Mouse (Mus musculus) intestine, embryonic 15.5 days (tissue): Measurements from ENCODE around the gene Ccdc157. TPM values are rescaled to one million over a fixed set of nuclear protein-coding genes. Genes with fewer than 3 reads are reported as not detected.
A peak's percentile ranks its signal among the peaks of the same experiment; 100 is the strongest.
"Not testable (repeated sequence)": the region's sequence is repeated elsewhere in the genome, so short reads cannot be mapped to it uniquely, and the experiment has no call there.

ENCODE experiments used
- ATAC-seq: fragments of 200-750 bp; cut with Nextera tagmentation; 2 replicates; pipeline ENCODE4 v1.8.0; 2017; ENCODE audit warnings: moderate TSS enrichment, moderate library complexity
- H3K27ac ChIP-seq: fragments of 300-500 bp; sonication (generic); 2 replicates; pipeline ENCODE4 v1.5.1; 2015; ENCODE audit warnings: mild to moderate bottlenecking, inconsistent platforms
- H3K27me3 ChIP-seq: fragments of 300-500 bp; sonication (generic); replicated peaks from 2 replicates; pipeline ENCODE4 v1.6.1; 2015; ENCODE audit warnings: inconsistent platforms
- H3K36me3 ChIP-seq: fragments of 300-500 bp; sonication (generic); 2 replicates; pipeline ENCODE4 v1.6.1; 2015; ENCODE audit warnings: inconsistent platforms
- H3K4me1 ChIP-seq: fragments of 300-500 bp; sonication (generic); replicated peaks from 2 replicates; pipeline ENCODE4 v1.6.1; 2015; ENCODE audit warnings: inconsistent platforms
- H3K4me2 ChIP-seq: fragments of 300-500 bp; sonication (generic); replicated peaks from 2 replicates; pipeline ENCODE4 v1.6.1; 2015; ENCODE audit warnings: mild to moderate bottlenecking, inconsistent platforms
- H3K4me3 ChIP-seq: fragments of 300-500 bp; sonication (generic); replicated peaks from 2 replicates; pipeline ENCODE4 v1.5.1; 2015; ENCODE audit warnings: inconsistent platforms
- H3K9ac ChIP-seq: fragments of 300-500 bp; sonication (generic); 2 replicates; pipeline ENCODE4 v1.6.1; 2015; ENCODE audit warnings: inconsistent platforms
- H3K9me3 ChIP-seq: fragments of 300-500 bp; sonication (generic); 2 replicates; pipeline ENCODE4 v1.6.1; 2016; ENCODE audit warnings: inconsistent platforms
- WGBS: fragments of 180-500 bp; shearing (Covaris S2); methylation state at CpG from one replicate; pipeline ENCODE4 v1.1.7; 2015; 5-methylcytosine and 5-hydroxymethylcytosine counted together
- polyA plus RNA-seq: library from polyadenylated mRNA; unstranded; fragments of >200 nt; fragmentation: Nextera tagmentation; extraction: Ambion mirVana; gene quantifications from 2 replicates; pipeline ENCODE4 v1.2.1, GENCODE M21; 2015

The Ccdc157 gene
- polyA plus RNA-seq, 1 experiment from 2014 or later = 3.8 TPM

DNA sequence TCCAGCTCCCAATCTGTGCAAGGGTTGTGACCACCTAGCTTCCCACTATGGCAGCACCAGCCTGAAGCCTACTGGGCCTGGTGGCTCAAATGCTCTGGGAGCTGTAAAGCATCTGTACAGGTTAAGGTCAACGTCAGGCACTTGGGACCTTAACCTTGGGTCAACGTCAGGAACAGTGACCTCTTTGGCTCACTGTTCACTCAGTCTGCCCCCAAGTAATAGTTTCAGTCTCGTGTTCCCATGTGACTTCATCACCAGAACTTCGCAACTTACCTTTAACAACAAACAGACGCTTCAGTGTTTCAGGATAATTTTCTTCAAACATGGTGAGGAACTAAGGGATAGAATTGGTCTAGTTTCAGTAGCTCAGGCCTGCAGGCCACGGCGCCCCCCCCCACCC lies 51.4 kb downstream of the Ccdc157 start:
- Histone ChIP-seq H3K36me3 (no peaks in the 10 kb centered on the region), H3K27me3 (no peaks in the 10 kb centered on the region), H3K9me3 (no peaks in the 10 kb centered on the region), H3K27ac (no peak overlapping the region), H3K9ac (no peak overlapping the region), H3K4me1 (no peaks in the 10 kb centered on the region), H3K4me2 (no peak overlapping the region), H3K4me3 (no peak overlapping the region)
- ATAC-seq = no peak
- 77% methylated on average over 7 of the region's 7 CpGs for WGBS

DNA sequence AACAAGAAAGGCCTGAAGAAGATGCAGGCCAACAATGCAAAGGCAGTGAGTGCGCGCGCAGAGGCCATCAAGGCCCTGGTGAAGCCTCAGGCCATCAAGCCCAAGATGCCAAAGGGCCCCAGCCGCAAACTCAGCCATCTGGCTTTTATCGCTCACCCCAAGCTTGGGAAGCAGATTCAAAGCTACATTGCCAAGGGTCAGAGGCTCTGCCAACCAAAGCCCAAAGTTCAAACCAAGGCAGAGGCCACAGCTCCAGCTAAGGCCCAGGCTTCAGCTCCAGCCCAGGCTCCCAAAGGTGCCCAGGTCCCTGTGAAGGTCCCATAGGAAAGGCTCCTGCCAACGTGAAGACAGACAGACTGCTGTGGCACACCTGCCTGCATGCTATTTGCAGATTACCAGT lies 52.2 kb downstream of the Ccdc157 start:
- ATAC-seq, H3K9me3 ChIP-seq, H3K27ac ChIP-seq, H3K4me2 ChIP-seq, H3K4me1 ChIP-seq, H3K36me3 ChIP-seq, H3K9ac ChIP-seq, H3K4me3 ChIP-seq, H3K27me3 ChIP-seq: not testable (repeated sequence)
- WGBS = 92% methylated on average over 6 of the region's 6 CpGs

DNA sequence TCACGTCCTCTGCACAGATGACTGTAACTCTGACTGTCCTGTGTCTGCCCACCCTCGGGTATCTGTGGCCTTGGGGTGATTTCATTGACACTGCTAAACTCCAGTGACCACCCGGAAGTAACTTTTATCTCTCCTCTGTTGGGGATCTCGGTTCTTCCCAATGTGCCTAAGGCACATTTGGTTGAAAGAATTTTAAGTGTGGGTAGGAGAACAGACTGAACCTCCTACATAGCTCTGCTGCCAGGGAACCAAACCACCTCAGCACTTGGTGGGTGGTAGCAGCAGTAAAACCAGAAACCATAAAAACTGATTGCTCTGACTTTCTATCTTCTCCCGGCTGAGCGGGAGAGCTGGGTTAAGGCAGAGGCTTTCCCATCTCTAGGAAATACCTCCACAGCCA lies 54.6 kb downstream of the Ccdc157 start:
- Histone ChIP-seq H3K27ac (no peak overlapping the region), H3K9me3 (no peaks in the 10 kb centered on the region), H3K9ac (no peak overlapping the region), H3K4me3 (no peak overlapping the region), H3K4me2 (no peak overlapping the region), H3K27me3 (no peaks in the 10 kb centered on the region), H3K36me3 (no peaks in the 10 kb centered on the region), H3K4me1 (no peaks in the 10 kb centered on the region)
- 38% methylated on average over 6 of the region's 6 CpGs for WGBS
- ATAC-seq = no peak

DNA sequence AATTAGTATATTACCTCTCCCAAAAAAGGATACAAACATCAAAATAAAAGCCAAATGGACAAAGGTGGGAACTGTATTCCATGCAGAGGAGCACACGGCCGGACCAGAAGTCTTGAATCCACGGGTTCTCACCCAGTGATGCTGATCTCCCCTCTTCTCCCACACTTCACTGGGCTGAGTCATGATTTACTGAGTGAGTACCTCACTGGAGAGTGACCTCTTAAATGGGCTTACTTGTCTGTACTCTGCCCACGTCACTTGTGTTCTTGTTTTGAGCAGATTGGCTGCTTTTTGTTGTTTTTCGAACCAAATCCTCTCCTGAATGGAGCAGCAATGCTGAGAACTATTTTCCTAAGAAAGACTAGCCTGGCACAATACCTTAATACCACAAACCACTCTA lies 55.1 kb downstream of the Ccdc157 start:
- Histone ChIP-seq H3K27ac (no peak overlapping the region), H3K36me3 (no peaks in the 10 kb centered on the region), H3K9ac (no peak overlapping the region), H3K4me2 (no peak overlapping the region), H3K4me1 (no peaks in the 10 kb centered on the region), H3K27me3 (no peaks in the 10 kb centered on the region), H3K9me3 (no peaks in the 10 kb centered on the region), H3K4me3 (no peak overlapping the region)
- WGBS = 83% methylated on average over 5 of the region's 5 CpGs
- no peak for ATAC-seq

DNA sequence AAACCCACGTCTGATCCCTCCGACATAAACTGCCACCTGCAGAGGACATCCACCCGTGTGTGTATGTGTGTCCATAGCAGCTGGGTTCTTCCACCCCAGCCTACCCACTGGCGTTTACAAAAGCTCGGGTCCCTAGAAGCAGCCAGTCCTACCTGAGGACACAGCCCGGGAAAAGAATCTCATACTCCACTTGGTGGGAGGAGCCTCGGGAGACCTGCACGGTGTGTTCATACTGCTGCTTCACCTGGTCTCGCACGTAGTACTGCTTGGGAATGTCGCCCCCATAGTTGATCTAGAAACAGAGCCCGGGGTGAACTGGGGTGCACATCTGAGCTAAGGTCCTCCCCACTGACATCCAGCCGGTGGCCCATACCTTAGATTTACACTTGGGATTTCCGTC lies 56.6 kb downstream of the Ccdc157 start:
- WGBS = 71% methylated on average over 14 of the region's 14 CpGs
- Histone ChIP-seq H3K9me3 (no peaks in the 10 kb centered on the region), H3K4me1 (no peaks in the 10 kb centered on the region), H3K9ac (no peak overlapping the region), H3K4me3 (no peak overlapping the region), H3K4me2 (no peak overlapping the region), H3K27me3 (no peaks in the 10 kb centered on the region; the same call in 1 of the 2 replicates), H3K36me3 (no peaks in the 10 kb centered on the region), H3K27ac (no peak overlapping the region)
- no peak for ATAC-seq

DNA sequence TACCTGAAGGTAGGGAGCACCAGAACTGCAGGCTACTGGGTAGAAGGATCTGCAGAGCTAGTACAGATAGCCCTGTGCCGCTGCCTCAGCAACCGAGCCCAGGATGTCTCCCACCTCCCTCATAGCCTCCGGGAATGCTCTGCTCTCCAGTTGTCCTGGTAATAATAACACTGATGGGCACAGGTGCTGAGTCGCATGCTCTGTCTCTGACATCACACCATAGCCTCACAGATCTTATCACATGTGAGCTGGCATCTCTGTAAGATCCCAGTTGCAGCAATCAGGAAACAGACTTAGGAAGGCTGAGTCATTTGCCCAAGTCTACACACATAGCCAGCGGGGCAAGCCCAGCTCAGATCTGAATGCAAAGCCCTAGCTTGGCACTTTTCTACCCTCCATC lies 58.2 kb downstream of the Ccdc157 start:
- no peak for ATAC-seq
- Histone ChIP-seq H3K4me2 (no peak overlapping the region), H3K9ac (no peak overlapping the region), H3K4me1 (peaks cover 5% of the 10 kb centered on the region), H3K4me3 (no peak overlapping the region), H3K9me3 (no peaks in the 10 kb centered on the region), H3K36me3 (no peaks in the 10 kb centered on the region), H3K27me3 (no peaks in the 10 kb centered on the region; the same call in 1 of the 2 replicates), H3K27ac (no peak overlapping the region)
- 84% methylated on average over 5 of the region's 5 CpGs for WGBS

DNA sequence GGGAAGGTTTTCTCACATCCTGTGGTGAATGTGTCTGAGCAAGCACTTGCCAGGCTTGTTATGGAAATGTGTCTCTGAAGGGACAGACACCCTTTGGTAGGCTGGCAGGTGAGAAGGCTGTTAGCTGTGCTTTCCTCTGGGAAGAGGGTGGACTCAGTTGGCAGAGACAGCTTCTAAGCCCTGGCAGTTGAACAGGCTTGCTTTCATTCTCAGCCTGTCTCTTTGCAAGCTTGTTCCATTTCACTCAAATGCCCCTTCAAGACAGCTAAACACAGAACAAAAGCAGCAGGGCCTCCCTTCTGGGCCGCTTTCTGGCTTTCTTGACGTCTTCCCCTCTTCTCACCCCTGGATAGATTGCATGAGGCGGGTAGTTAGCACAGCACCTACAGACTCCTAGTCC lies 60.6 kb downstream of the Ccdc157 start:
- Histone ChIP-seq H3K27ac (no peak overlapping the region), H3K4me3 (no peak overlapping the region), H3K4me2 (no peak overlapping the region), H3K9ac (no peak overlapping the region), H3K4me1 (peaks cover 14% of the 10 kb centered on the region), H3K9me3 (no peaks in the 10 kb centered on the region), H3K27me3 (no peaks in the 10 kb centered on the region; the same call in 1 of the 2 replicates), H3K36me3 (no peaks in the 10 kb centered on the region)
- WGBS = 68% methylated on average over 3 of the region's 3 CpGs
- ATAC-seq = no peak

DNA sequence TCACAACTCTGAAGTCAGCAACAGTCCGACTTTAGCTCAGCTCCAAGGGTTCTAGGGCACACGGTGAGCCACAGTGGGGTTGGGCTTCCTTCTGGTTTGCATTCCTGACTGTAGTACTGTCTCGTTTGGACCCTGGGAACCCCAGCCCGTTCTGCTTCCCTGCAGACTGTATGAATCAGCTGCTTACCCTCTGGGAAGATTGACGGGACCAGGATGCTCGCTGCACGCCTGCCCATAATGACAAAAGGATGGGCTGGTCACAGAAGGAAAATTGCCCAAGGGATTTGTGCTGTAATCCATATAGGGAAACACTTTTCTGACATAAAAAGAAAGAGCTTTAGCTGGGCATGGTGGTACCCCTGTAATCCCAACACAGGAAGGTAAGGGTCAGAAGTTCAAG lies 61.3 kb downstream of the Ccdc157 start:
- Histone ChIP-seq H3K9ac (no peak overlapping the region), H3K27ac (no peak overlapping the region), H3K27me3 (no peaks in the 10 kb centered on the region; the same call in 1 of the 2 replicates), H3K4me3 (no peak overlapping the region), H3K9me3 (no peaks in the 10 kb centered on the region), H3K36me3 (no peaks in the 10 kb centered on the region), H3K4me2 (no peak overlapping the region), H3K4me1 (peaks cover 19% of the 10 kb centered on the region)
- ATAC-seq = no peak
- 77% methylated on average over 7 of the region's 7 CpGs for WGBS

DNA sequence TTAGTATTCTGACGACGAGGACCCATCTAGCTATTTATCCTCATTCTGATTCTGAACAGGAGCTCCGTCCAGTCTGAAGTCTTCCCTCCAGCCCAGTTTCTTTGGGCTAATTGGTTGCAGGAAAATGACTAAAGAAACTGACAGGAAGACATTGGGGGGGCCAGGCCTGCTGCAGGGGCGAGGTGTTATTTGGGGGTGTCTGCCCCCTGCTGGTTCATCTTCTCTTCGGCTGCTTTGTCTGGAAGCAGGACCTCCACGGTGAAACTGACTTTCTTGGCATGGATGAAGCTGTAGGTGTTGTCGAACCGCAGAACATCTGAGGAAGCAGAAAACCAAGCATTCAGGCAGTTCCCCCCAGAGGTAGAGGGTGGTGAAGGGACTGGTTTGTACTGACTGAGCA lies 62.0 kb downstream of the Ccdc157 start:
- 69% methylated on average over 8 of the region's 8 CpGs for WGBS
- Histone ChIP-seq H3K9ac (no peak overlapping the region), H3K27ac (no peak overlapping the region), H3K4me3 (no peak overlapping the region), H3K9me3 (no peaks in the 10 kb centered on the region), H3K36me3 (no peaks in the 10 kb centered on the region), H3K4me1 (peaks cover 19% of the 10 kb centered on the region), H3K4me2 (no peak overlapping the region), H3K27me3 (no peaks in the 10 kb centered on the region; the same call in 1 of the 2 replicates)
- no peak for ATAC-seq

DNA sequence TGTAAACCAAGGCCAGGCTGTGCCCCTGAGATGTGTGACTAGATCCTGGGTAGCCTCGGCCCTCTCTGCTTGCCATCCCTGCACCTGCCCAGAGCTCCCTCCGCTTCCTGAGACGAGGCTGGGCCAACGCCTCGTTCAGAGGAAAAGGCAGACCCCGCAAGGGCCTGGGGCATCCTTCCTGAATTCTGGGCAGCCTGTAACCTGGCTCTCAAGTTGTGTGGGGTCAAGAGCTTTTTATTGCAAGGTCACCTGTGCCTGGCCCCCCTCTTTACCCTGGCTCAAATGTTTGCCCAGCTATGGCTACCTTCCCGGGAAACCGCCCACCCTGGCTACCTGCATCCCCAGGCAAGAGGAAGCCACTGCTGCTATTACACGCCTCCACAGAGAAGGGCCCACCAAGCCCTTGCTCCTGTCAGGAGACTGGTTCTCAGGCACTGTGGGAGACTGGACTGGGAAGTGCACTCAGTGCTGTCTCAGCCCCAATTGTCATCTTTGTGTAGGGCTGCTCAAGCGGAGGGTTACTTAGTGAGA lies 62.9 kb downstream of the Ccdc157 start:
- Histone ChIP-seq H3K9ac (peak overlapping the region; percentile 57), H3K4me1 (peaks cover 19% of the 10 kb centered on the region), H3K9me3 (no peaks in the 10 kb centered on the region), H3K27ac (peak overlapping the region; percentile 86), H3K4me2 (peak overlapping the region; percentile 75), H3K4me3 (peak overlapping the region; percentile 53), H3K36me3 (peaks cover 3% of the 10 kb centered on the region), H3K27me3 (no peaks in the 10 kb centered on the region; the same call in 1 of the 2 replicates)
- peak; percentile 23 for ATAC-seq
- WGBS = 30% methylated on average over 10 of the region's 10 CpGs

DNA sequence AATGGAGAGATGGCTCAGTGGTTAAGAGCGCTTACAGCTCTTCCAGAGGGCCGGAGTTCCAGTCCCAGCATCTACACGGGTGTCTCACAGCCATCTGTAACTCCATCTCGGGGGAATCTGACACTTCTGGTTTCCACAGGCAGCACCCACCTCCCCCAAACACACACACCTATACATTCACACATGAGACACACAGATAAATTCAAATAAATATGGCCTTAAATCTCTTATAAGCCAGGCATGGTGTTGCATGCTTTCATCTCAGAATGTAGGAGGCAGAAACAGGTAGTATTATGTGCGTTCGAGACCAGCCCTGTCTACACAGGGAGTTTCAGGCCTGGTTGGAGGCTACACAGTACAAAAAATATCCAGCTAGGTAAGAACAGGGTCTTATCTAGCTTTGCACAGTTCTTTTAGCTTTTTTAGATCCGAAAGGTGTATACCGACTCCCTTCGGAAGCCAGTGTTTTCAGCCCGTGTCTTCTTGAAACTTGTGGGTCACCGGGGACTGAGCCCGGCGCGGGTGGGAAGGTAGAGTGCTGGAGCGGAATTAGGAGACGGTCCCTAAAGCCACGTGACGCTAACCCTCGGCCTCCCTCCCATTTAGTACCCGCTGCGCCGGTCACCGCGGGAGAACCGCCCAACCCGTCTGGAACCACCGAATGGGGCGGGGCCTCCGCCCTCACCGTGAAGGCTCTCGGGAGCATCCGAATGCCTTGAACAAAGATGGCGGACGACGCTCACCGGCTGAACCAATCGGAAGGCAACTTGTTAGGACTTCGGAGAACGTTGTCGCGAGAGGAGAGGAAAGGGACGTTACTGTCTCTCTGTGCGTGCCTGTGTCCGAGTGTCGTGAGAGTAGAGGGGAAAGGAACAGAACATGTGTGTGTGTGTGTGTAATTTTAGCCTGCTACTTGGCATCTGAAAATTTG lies 63.8 kb downstream of the Ccdc157 start:
- peak overlapping the region; percentile 57 for H3K9ac ChIP-seq
- no peaks in the 10 kb centered on the region for H3K9me3 ChIP-seq
- WGBS = 3% methylated on average over 45 of the region's 45 CpGs
- peak; percentile 96 for ATAC-seq
- no peaks in the 10 kb centered on the region; the same call in 1 of the 2 replicates for H3K27me3 ChIP-seq
- peak overlapping the region; percentile 75 for H3K4me2 ChIP-seq
- H3K4me3 ChIP-seq = peak overlapping the region; percentile 53
- H3K36me3 ChIP-seq = peaks cover 11% of the 10 kb centered on the region
- H3K4me1 ChIP-seq = peaks cover 19% of the 10 kb centered on the region
- peak overlapping the region; percentile 86 for H3K27ac ChIP-seq

DNA sequence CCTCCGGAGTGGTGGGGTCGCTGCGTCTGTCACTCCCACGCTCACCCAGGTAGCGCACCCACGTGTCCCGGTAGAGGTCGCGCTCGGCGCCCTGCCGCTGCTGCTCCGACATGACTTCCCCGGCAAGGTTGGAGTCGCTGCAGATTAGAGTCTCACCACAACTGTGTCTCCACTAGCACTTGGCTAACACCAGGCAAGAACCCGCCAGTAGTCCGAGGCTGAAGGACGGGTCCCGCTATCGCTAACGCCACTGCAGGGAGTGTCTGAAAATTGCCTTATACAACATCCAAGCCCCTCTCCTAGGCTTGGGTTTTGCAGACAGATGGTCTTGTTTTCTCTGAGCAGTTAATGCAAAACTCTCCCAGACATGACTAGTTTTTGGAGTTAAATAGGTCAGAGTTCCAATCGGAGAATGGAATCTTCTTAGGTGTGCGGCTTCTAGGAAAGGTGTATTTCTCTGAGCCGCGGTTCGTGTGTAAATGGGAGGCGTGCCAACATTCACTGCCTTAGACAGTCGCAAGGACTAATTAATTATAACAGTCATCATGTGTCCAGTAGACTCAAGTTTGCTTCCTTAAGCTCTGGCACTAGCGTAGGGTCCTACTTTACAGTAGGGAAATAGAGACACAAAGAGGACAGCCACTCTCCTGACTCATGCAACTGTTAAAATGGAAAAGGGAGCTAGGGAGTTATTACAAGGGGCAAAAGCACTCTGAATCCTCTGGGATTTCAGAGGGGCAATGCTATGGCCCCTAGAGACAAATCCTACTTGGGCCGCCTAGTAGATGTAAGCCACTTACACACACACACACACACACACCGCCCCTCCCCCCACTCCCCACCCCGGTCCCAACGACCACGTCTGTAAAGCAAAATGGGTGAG lies 64.7 kb downstream of the Ccdc157 start, which contains the start of gene Mtfp1:
TSS of gene Mtfp1 (minus strand) at position 275 of the 883 bp plus-strand sequence.
- H3K27ac ChIP-seq = peak within 1 kb of the TSS; percentile 84
- peak; percentile 9; the same call in 1 of the 2 replicates for ATAC-seq
- 8% methylated on average over 29 of the region's 34 CpGs for WGBS

More for the DNA sequence above, 64.7 kb downstream of the Ccdc157 start, which contains the start of gene Mtfp1:
- no peaks in the 10 kb centered on the region; the same call in 1 of the 2 replicates for H3K27me3 ChIP-seq
- no peaks in the 10 kb centered on the region for H3K9me3 ChIP-seq
- H3K4me1 ChIP-seq = peaks cover 19% of the 10 kb centered on the region
- peak within 1 kb of the TSS; percentile 58 for H3K9ac ChIP-seq
- H3K36me3 ChIP-seq = peaks cover 18% of the 10 kb centered on the region
- peak within 1 kb of the TSS; percentile 75 for H3K4me2 ChIP-seq
- H3K4me3 ChIP-seq = peak within 1 kb of the TSS; percentile 53
